Mouse (Mus musculus): Measurements from ENCODE around the gene Slc13a3. TPM values are rescaled to one million over a fixed set of nuclear protein-coding genes. Genes with fewer than 3 reads are reported as not detected.

The Slc13a3 gene
- total and polyA plus RNA-seq, 3 experiments: 0.29 to 0.68 (median 0.31) TPM

DNA sequence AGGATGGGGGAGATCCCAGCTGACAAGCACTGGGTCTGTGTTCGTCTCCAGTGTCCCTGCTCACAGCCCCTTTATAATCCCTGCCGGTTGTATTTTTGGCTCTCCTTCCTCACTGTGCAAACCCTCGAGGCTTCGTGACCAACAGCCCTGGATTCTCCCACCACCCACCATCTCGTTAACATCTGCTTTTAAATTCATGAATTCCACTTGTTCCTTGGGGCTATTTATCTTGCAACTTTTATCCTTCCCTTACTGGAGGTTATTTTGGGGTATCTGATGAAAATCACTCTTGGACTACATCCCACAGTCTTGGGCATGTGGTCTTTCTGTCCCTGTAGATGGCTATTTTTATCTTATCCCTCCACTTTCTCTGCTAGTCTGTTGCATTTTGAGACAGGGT lies 37.4 kb upstream of the Slc13a3 start:
- H3K9ac ChIP-seq (ENCODE audit: low read depth, low read length): no peak overlapping the region
- 27% methylated on average over 5 of the region's 5 CpGs for WGBS
- no peak overlapping the region for H3K27ac ChIP-seq
- H3K27me3 ChIP-seq (ENCODE audit: control insufficient read depth, insufficient read depth, low read length): no peaks in the 10 kb centered on the region
- DNase-seq: no peak
- no peaks in the 10 kb centered on the region for H3K36me3 ChIP-seq (ENCODE audit: control insufficient read depth, insufficient read depth, low read length)
- no peak overlapping the region for H3K4me3 ChIP-seq
- TF ChIP-seq CTCF (IDR thresholded peaks at IDR 0.05) (no peak), EP300 (IDR thresholded peaks at IDR 0.05; ENCODE audit: insufficient read depth, low read depth, low read length) (no peak), POLR2A (IDR thresholded peaks at IDR 0.05; ENCODE audit: insufficient read depth, low read depth, low read length) (no peak)
- intact Hi-C loops (cut with DNase I): no loop called here
- H3K4me1 ChIP-seq (ENCODE audit: control insufficient read depth, insufficient read depth, low read length): no peaks in the 10 kb centered on the region
- no peaks in the 10 kb centered on the region for H3K79me2 ChIP-seq (replicated peaks; ENCODE audit: control insufficient read depth, insufficient read depth, low read length)

DNA sequence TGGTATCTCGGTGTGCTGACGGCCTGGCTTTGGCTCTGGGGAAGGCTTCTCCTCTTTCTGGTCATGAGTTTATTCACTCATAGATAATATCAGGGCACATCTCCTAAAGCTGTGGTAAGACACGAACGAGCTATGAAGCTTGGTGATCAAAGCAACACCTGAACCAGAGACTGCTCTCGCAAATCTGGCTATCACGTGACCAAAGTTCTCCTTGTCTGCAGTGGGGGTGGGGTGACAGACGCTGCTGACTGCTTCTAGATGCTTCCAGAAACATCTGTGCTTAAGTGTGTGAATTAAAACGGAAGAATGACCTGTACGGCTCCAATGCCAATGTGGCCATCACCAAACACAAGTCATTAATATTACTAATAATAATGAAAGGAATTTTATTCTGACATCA lies 36.7 kb upstream of the Slc13a3 start:
- H3K4me1 ChIP-seq (ENCODE audit: control insufficient read depth, insufficient read depth, low read length): no peaks in the 10 kb centered on the region
- H3K27ac ChIP-seq: no peak overlapping the region
- TF ChIP-seq POLR2A (IDR thresholded peaks at IDR 0.05; ENCODE audit: insufficient read depth, low read depth, low read length) (no peak), EP300 (IDR thresholded peaks at IDR 0.05; ENCODE audit: insufficient read depth, low read depth, low read length) (no peak), CTCF (IDR thresholded peaks at IDR 0.05) (no peak)
- H3K27me3 ChIP-seq (ENCODE audit: control insufficient read depth, insufficient read depth, low read length): no peaks in the 10 kb centered on the region
- H3K9ac ChIP-seq (ENCODE audit: low read depth, low read length): no peak overlapping the region
- intact Hi-C loops (cut with DNase I): no loop called here
- H3K4me3 ChIP-seq: no peak overlapping the region
- no peaks in the 10 kb centered on the region for H3K79me2 ChIP-seq (replicated peaks; ENCODE audit: control insufficient read depth, insufficient read depth, low read length)
- DNase-seq: no peak
- no peaks in the 10 kb centered on the region for H3K36me3 ChIP-seq (ENCODE audit: control insufficient read depth, insufficient read depth, low read length)
- WGBS: 64% methylated on average over 9 of the region's 9 CpGs

DNA sequence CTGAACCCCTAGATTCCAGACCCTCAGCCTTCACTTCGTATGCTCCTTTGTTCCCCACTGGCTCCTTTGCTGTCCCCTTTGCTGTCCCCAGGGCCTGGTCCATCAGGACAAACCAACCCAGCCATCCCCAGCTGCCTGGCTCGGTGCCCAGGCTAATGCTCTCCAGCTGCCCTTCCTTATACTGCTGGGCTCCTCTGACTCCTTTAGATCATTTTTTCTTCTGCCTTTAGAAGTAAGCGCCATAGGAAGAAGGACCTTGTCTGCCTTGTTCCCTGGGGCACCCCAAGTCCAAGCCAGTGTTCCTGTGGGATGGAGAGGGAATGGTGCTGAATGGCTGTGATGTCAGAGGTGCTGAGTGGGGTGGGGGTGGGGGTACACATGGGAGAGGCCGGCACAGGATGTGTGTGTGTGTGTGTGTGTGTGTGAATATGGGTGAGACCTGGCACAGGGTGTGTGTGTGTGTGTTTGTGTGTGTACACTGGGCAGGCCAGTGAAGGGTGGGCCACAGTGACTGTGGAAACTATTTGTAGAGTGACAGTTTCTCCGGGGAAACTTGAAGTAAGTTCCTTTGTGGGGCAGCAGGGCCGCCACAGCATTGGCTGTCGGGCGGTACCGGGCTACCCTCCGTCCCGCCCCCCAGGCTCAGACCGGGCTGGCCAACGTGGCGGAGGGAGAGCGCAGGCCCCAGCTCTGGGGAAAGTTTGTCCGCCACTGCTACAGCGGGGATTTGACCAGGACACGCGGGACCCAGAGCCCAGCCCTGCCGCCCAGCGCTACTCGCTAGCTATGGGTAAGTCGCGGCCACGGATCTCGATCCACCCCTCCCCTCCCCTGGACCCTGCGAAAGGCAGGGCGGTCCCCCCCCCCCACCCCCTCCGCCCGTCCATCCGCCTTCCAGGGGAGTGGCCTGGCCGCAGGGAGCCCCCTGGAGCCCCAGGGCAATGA lies 30.5 kb upstream of the Slc13a3 start, which contains the start of gene Slc2a10:
TSS of gene Slc2a10 (plus strand) at position 529 of the 945 bp plus-strand sequence.
- peak; percentile 73 to 79 for DNase-seq
- peak within 1 kb of the TSS; percentile 83 for H3K9ac ChIP-seq (ENCODE audit: low read depth, low read length)
- H3K4me3 ChIP-seq: peak within 1 kb of the TSS; percentile 60
- TF ChIP-seq EP300 (IDR thresholded peaks at IDR 0.05; ENCODE audit: insufficient read depth, low read depth, low read length) (0 out of 2 replicates have a peak, but pooled peaks have one; percentile 21), POLR2A (IDR thresholded peaks at IDR 0.05; ENCODE audit: insufficient read depth, low read depth, low read length) (peak; percentile 58), CTCF (IDR thresholded peaks at IDR 0.05) (no peak)
- no peaks in the 10 kb centered on the region for H3K27me3 ChIP-seq (ENCODE audit: control insufficient read depth, insufficient read depth, low read length)
- no peaks in the 10 kb centered on the region for H3K36me3 ChIP-seq (ENCODE audit: control insufficient read depth, insufficient read depth, low read length)
- no peaks in the 10 kb centered on the region for H3K79me2 ChIP-seq (replicated peaks; ENCODE audit: control insufficient read depth, insufficient read depth, low read length)
- H3K4me1 ChIP-seq (ENCODE audit: control insufficient read depth, insufficient read depth, low read length): peaks cover 3% of the 10 kb centered on the region; the same call in 1 of the 2 replicates
- 7% methylated on average over 30 of the region's 32 CpGs for WGBS
- peak within 1 kb of the TSS; percentile 42 for H3K27ac ChIP-seq
- intact Hi-C loops (cut with DNase I): no loop called here

DNA sequence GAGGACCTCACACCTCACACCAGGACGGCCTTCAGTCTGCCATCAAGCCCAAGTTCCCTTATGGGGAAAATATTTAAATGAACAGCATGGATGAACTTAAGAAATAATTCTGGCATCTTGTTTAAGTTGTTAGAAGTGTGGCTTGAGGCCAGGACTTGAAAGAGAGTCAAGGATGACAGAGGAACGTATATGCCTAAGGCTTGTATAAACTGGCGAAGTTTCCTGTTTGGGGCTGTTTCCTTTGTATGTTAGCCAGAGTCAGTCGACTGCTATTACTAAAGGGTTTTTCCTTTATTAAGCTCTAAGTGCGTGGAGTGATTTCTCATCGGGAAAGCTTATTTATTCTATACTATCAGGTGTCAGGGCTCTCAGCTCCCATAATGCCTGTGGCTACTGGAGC lies 25.8 kb upstream of the Slc13a3 start:
- DNase-seq: no peak
- H3K36me3 ChIP-seq (ENCODE audit: control insufficient read depth, insufficient read depth, low read length): no peaks in the 10 kb centered on the region
- H3K4me1 ChIP-seq (ENCODE audit: control insufficient read depth, insufficient read depth, low read length): peaks cover 1% of the 10 kb centered on the region; the same call in 1 of the 2 replicates
- WGBS: 47% methylated on average over 6 of the region's 6 CpGs
- H3K27ac ChIP-seq: no peak overlapping the region
- TF ChIP-seq CTCF (IDR thresholded peaks at IDR 0.05) (no peak), EP300 (IDR thresholded peaks at IDR 0.05; ENCODE audit: insufficient read depth, low read depth, low read length) (no peak), POLR2A (IDR thresholded peaks at IDR 0.05; ENCODE audit: insufficient read depth, low read depth, low read length) (no peak)
- H3K4me3 ChIP-seq: no peak overlapping the region
- no peaks in the 10 kb centered on the region for H3K79me2 ChIP-seq (replicated peaks; ENCODE audit: control insufficient read depth, insufficient read depth, low read length)
- intact Hi-C loops (cut with DNase I): no loop called here
- no peak overlapping the region for H3K9ac ChIP-seq (ENCODE audit: low read depth, low read length)
- H3K27me3 ChIP-seq (ENCODE audit: control insufficient read depth, insufficient read depth, low read length): no peaks in the 10 kb centered on the region

DNA sequence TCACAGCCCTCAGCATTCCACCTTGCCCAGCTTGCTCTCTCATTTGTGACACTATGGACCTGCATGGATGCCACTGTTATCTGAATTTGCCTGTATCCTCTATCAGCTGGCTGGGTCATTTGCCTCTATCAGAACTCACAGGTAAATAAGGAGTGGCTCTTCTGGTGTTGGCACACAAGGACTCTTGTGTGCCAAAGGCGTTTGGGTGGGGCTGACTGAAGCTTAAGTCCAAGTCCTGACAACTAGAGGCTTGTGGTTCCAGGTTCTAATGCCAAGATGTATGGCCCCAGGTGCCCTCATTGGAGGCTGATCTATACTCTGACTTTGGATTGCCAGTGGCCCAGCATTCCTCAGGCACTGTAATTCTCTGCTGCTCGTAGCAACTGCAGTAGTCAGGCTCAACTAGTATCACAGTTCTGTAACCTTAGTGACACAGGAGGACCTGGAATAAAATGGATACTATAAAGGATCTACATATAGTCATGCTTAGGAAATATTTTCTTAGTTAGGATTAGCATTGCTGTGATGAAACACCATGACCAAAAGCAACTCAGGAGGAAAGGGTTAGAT lies 24.8 kb upstream of the Slc13a3 start:
- Histone ChIP-seq H3K79me2 (replicated peaks; ENCODE audit: control insufficient read depth, insufficient read depth, low read length) (no peaks in the 10 kb centered on the region), H3K27ac (no peak overlapping the region), H3K4me3 (no peak overlapping the region), H3K36me3 (ENCODE audit: control insufficient read depth, insufficient read depth, low read length) (no peaks in the 10 kb centered on the region), H3K27me3 (ENCODE audit: control insufficient read depth, insufficient read depth, low read length) (no peaks in the 10 kb centered on the region), H3K4me1 (ENCODE audit: control insufficient read depth, insufficient read depth, low read length) (no peaks in the 10 kb centered on the region), H3K9ac (ENCODE audit: low read depth, low read length) (no peak overlapping the region)
- TF ChIP-seq POLR2A (IDR thresholded peaks at IDR 0.05; ENCODE audit: insufficient read depth, low read depth, low read length) (no peak), EP300 (IDR thresholded peaks at IDR 0.05; ENCODE audit: insufficient read depth, low read depth, low read length) (no peak), CTCF (IDR thresholded peaks at IDR 0.05) (no peak)
- WGBS: 58% methylated on average over 2 of the region's 2 CpGs
- intact Hi-C loops (cut with DNase I): no loop called here
- no peak for DNase-seq

DNA sequence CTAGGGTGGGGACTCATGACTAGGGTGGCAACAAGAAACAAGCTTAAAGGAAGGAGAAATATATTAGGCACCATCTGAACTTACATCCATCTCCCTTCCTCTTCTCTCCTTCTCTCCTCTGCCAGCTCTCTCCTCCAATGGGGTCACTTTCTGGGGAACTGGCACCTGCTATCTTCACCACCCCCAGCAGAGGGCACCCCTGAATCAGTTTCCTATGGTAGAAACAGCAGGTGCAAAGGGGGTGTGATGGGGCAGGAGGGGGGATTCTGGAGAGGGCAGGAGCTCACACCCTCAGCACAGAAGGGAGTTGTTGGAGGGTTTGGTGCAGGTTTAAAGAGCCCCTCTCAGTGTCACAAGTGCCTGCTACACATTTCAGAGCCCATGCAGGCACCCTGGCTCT lies 23.2 kb upstream of the Slc13a3 start:
- no peak overlapping the region for H3K4me3 ChIP-seq
- no peak overlapping the region for H3K27ac ChIP-seq
- no peak overlapping the region for H3K9ac ChIP-seq (ENCODE audit: low read depth, low read length)
- TF ChIP-seq POLR2A (IDR thresholded peaks at IDR 0.05; ENCODE audit: insufficient read depth, low read depth, low read length) (no peak), CTCF (IDR thresholded peaks at IDR 0.05) (peak; percentile 65)
- H3K27me3 ChIP-seq (ENCODE audit: control insufficient read depth, insufficient read depth, low read length): no peaks in the 10 kb centered on the region
- intact Hi-C loops (cut with DNase I): no loop called here
- no peaks in the 10 kb centered on the region for H3K79me2 ChIP-seq (replicated peaks; ENCODE audit: control insufficient read depth, insufficient read depth, low read length)
- 0 out of 2 replicates have a peak, but pooled peaks cover 1% of the 10 kb centered on the region for H3K4me1 ChIP-seq (ENCODE audit: control insufficient read depth, insufficient read depth, low read length)
- no peaks in the 10 kb centered on the region for H3K36me3 ChIP-seq (ENCODE audit: control insufficient read depth, insufficient read depth, low read length)
- peak; percentile 23 to 56 for DNase-seq
